Mouse (Mus musculus) heart, adult 2 months (tissue): Measurements from ENCODE around the gene Kifc5b. TPM values are rescaled to one million over a fixed set of nuclear protein-coding genes. Genes with fewer than 3 reads are reported as not detected.
"Not testable (repeated sequence)": the region's sequence is repeated elsewhere in the genome, so short reads cannot be mapped to it uniquely, and the experiment has no call there.

Experiments
- DNase-seq, 2 experiments: peaks; one replicate each; pipeline ENCODE4 v3.0.0; 2021
- H3K27ac ChIP-seq: fragments of 200-600 bp; 2 replicates; pipeline ENCODE4 v1.8.1; 2022
- H3K27me3 ChIP-seq: fragments of 200-500 bp; 2 replicates; pipeline ENCODE4 v1.6.1; 2012; ENCODE audit warnings: mild to moderate bottlenecking, low read length, inconsistent platforms, mixed read lengths; ENCODE audit not compliant: control insufficient read depth, insufficient read depth
- H3K36me3 ChIP-seq: fragments of 200-500 bp; 2 replicates; pipeline ENCODE4 v1.6.1; 2012; ENCODE audit warnings: low read length, inconsistent platforms; ENCODE audit not compliant: control insufficient read depth, insufficient read depth
- H3K4me1 ChIP-seq: fragments of 200-500 bp; 2 replicates; pipeline ENCODE4 v1.6.1; 2011; ENCODE audit warnings: low read length; ENCODE audit not compliant: control insufficient read depth, insufficient read depth
- H3K4me3 ChIP-seq: fragments of 200-600 bp; 2 replicates; pipeline ENCODE4 v1.8.1; 2022
- H3K79me2 ChIP-seq: fragments of 200-500 bp; replicated peaks from 2 replicates; pipeline ENCODE4 v1.6.1; 2012; ENCODE audit warnings: mild to moderate bottlenecking, inconsistent platforms, low read length, moderate library complexity, mixed read lengths; ENCODE audit not compliant: control insufficient read depth, insufficient read depth
- H3K9ac ChIP-seq: fragments of 200-500 bp; 2 replicates; pipeline ENCODE4 v1.6.1; 2012; ENCODE audit warnings: low read depth, mild to moderate bottlenecking, control low read depth, inconsistent platforms, low read length, mixed read lengths
- CTCF ChIP-seq: fragments of 200-600 bp; IDR thresholded peaks from 2 replicates; pipeline ENCODE4 v1.8.1; 2022; ENCODE audit warnings: antibody characterized with exemption, mild to moderate bottlenecking, moderate library complexity
- EP300 ChIP-seq: fragments of 200-500 bp; IDR thresholded peaks from 2 replicates; pipeline ENCODE4 v1.6.1; 2011; ENCODE audit warnings: low read depth, low read length, control low read depth; ENCODE audit not compliant: insufficient read depth
- POLR2A ChIP-seq: fragments of 200-500 bp; IDR thresholded peaks from 2 replicates; pipeline ENCODE4 v1.6.1; 2011; ENCODE audit warnings: mild to moderate bottlenecking, low read depth, low read length, control low read depth; ENCODE audit not compliant: insufficient read depth
- WGBS: fragments of 180-500 bp; shearing (Covaris S2); methylation state at CpG from one replicate; pipeline ENCODE4 v1.1.7; 2018; 5-methylcytosine and 5-hydroxymethylcytosine counted together
- intact Hi-C: fragments of 180-260 bp; cut with DNase I; formaldehyde crosslinking; loops from one replicate; pipeline ENCODE4 v1.15.1; 2025
- microRNA-seq, 2 experiments: library from miRNA; unstranded; fragments of <30 nt; microRNA quantifications; one replicate each; pipeline ENCODE4 v1.2.0; 2021
- polyA plus RNA-seq: library from polyadenylated mRNA; depleted of rRNA; stranded (reverse); fragments of >200 nt; gene quantifications from 2 replicates; pipeline ENCODE4 v1.2.3, GENCODE M21; 2012; rRNA removed
- total RNA-seq, 2 experiments: library from RNA; stranded (reverse); gene quantifications; 2 replicates each; pipeline ENCODE4 v1.2.3; 2021

Gene Kifc5b
- total and polyA plus RNA-seq, 3 experiments = 0.26 to 0.62 (median 0.36) TPM

DNA sequence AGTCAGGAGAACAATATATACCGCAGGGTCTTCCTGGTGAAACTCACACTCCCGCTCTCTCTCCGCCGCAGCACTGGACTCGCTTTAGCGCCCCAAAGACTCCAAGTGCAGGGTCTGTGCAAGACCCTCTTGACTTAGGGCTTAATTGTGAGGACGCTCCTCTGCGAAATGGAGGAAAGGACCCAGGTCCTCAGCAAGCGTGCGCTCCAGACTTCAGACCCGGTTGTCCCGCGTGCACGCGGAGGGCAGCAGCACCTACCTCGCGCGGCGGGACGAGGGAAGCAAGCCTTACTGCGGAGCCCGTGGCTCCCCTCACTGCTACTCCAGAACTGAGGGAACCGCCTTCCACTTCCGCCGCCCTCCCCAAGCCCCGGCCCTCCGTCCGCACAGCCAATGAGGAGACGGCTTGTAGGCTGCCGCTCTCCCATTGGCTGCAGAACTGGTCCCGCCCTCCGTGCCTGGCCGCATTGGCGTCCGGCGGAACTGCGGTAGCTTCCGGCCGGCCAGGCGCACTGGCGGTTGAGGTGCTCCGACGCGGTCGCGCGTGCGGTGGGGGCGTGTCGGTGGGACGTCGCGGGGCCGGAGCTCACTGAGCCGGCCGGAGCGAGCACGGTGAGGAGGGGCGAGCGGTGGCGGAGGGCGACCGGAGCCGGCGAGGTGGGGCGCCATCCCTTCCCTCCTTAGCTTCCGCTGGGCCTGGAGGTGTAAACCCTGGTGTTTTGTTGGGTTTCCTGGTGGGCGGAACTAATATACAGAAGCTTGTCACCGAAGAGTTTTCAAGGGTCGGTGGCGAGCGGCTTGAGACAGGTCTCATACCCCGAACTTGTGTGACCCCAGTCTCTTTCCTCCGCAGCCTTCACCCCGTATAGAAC lies 56.0 kb downstream of the Kifc5b start, which contains the start of gene Zbtb9:
Gene Zbtb9 (plus strand): TSS at position 465 of the 872 bp plus-strand sequence.
- Histone ChIP-seq H3K4me3 (peak within 1 kb of the TSS; percentile 81), H3K9ac (peak within 1 kb of the TSS; percentile 91), H3K79me2 (0 out of 2 replicates have a peak, but pooled peaks cover 3% of the 10 kb centered on the region), H3K36me3 (no peaks in the 10 kb centered on the region), H3K4me1 (peaks cover 3% of the 10 kb centered on the region; the same call in 1 of the 2 replicates), H3K27me3 (no peaks in the 10 kb centered on the region), H3K27ac (peak within 1 kb of the TSS; percentile 91)
- whole genome bisulfite sequencing = under 1% methylated on average over 75 of the region's 75 CpGs
- peak; percentile 99 for TF ChIP-seq POLR2A
- no peak for TF ChIP-seq CTCF
- TF ChIP-seq EP300 = peak; percentile 50; the same call in 1 of the 2 replicates
- peak; percentile 97 to 98 for DNase-seq
- intact Hi-C loops = loop anchor here (2.0 to 5.0 kb wide), 3 partner anchors 26 to 56 kb away; partner anchors contain the start of genes Cuta and Kifc5b

DNA sequence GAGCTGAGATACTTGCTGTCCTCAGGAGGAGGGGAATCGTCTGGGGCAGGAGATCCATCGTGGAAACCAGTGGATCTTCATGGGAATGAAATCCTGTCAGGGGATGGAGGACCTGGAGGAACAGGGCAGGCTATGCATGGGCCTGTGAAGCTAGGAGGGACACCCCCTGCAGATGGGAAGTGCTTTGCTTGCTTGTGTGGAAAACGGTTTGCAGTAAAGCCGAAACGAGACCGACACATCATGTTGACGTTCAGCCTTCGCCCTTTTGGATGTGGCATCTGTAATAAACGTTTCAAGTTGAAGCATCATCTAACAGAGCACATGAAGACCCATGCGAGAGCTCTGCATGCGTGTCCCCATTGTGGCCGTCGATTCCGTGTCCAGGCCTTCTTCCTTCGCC lies 57.7 kb downstream of the Kifc5b start:
- H3K27ac ChIP-seq = no peak overlapping the region
- H3K9ac ChIP-seq = no peak overlapping the region
- no peaks in the 10 kb centered on the region for H3K27me3 ChIP-seq
- H3K4me3 ChIP-seq = no peak overlapping the region
- H3K79me2 ChIP-seq = 0 out of 2 replicates have a peak, but pooled peaks cover 3% of the 10 kb centered on the region
- no peak for DNase-seq
- no peaks in the 10 kb centered on the region for H3K36me3 ChIP-seq
- intact Hi-C loops = loop anchor here (5.0 kb wide), 1 partner anchor 57 kb away; the partner anchor contains the start of gene Kifc5b
- WGBS = 90% methylated on average over 15 of the region's 15 CpGs
- no peak for TF ChIP-seq POLR2A
- no peak for TF ChIP-seq CTCF
- TF ChIP-seq EP300 = no peak
- peaks cover 3% of the 10 kb centered on the region; the same call in 1 of the 2 replicates for H3K4me1 ChIP-seq

DNA sequence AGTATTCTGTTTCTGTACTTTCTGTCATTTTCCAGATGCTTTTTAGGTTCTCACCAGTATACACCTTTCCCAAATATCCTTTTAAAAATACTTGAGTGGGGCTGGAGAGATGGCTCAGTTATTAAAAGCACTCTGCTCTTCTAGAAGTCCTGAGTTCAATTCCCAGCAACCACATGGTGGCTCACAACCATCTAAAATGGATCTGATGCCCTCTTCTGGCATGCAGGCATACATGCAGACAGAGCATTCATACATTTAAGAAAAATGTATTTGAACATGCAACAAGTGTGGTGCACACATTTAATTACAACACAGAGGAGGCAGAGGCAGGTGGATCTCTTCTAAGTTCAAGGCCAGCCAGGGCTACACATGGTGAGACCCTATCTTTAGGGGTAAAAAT lies 58.5 kb downstream of the Kifc5b start:
- Histone ChIP-seq H3K4me3 (no peak overlapping the region), H3K36me3 (no peaks in the 10 kb centered on the region), H3K27me3 (no peaks in the 10 kb centered on the region), H3K9ac (no peak overlapping the region), H3K4me1 (peaks cover 3% of the 10 kb centered on the region; the same call in 1 of the 2 replicates), H3K79me2 (0 out of 2 replicates have a peak, but pooled peaks cover 3% of the 10 kb centered on the region), H3K27ac (no peak overlapping the region)
- DNase-seq = no peak
- intact Hi-C loops = no loop called here
- TF ChIP-seq EP300 = no peak
- TF ChIP-seq CTCF = peak; percentile 35

DNA sequence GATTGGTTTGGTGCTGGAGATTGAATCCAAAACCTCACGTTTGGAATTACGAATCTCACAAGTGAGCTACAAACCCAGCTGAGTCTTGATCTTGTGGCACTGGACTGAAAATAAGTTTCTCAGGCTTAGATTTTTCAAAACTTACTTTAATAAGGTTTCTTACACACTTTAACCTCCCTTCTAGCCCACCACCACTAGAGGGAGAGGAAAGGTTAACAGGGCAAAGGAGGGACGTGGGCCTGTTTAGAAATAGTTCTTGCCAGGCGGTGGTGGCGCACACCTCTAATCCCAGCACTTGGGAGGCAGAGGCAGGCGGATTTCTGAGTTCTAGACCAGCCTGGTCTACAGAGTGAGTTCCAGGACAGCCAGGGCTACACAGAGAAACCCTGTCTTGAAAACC lies 60.5 kb downstream of the Kifc5b start:
- H3K4me1 ChIP-seq, DNase-seq, H3K27me3 ChIP-seq, H3K36me3 ChIP-seq, H3K79me2 ChIP-seq, H3K9ac ChIP-seq, H3K27ac ChIP-seq, H3K4me3 ChIP-seq, intact Hi-C loops: not testable (repeated sequence)
- 0 out of 2 replicates have a peak, but pooled peaks have one; percentile 16 for TF ChIP-seq CTCF
- WGBS = 93% methylated on average over 6 of the region's 6 CpGs

DNA sequence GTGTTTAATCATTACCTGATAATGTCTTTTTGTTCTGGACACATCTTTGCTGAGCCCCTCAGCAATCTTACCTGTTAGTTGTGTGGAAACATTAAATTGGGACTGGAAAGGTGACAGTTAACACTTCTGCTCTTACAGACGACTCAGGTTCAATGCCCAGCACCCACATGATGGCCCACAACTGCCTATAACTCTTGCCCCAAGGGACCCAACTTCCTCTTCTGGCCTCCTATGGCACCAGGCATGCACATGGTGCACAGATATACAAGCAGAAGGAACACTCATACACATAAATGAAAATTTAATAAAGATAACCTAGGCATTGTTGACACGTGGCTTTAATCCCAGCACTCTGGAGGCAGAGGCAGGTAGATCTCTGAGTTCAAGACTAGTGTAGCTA lies 62.5 kb downstream of the Kifc5b start:
- H3K79me2 ChIP-seq = no peaks in the 10 kb centered on the region
- TF ChIP-seq POLR2A (no peak), EP300 (no peak)
- DNase-seq = no peak
- no peak overlapping the region for H3K9ac ChIP-seq
- 0 out of 2 replicates have a peak, but pooled peaks cover 1% of the 10 kb centered on the region for H3K4me1 ChIP-seq
- H3K36me3 ChIP-seq = no peaks in the 10 kb centered on the region
- H3K27ac ChIP-seq = no peak overlapping the region
- intact Hi-C loops = no loop called here
- 64% methylated on average over 2 of the region's 2 CpGs for WGBS
- no peaks in the 10 kb centered on the region for H3K27me3 ChIP-seq
- H3K4me3 ChIP-seq = no peak overlapping the region

DNA sequence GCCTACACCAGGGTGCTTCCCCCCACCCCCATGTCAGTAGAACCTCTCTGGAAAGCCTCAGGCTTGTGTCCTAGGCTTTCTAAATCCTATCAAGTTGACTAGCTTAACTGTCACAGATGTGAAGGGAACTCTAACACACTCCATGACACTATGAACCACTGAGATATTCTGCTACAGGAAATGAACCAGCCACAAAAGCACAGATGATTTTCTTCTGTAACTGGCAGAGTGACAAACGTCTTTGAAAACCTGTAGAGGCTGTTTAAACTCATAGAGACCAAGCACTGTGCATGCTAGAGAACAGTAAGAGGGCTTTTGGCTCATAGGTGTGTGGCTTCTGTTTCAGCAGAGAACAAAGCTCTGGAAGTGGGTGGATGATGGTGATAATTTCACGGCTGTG lies 64.2 kb downstream of the Kifc5b start:
- WGBS = 40% methylated on average over 2 of the region's 2 CpGs
- TF ChIP-seq CTCF = no peak
- TF ChIP-seq EP300 = no peak
- no peak for TF ChIP-seq POLR2A
- Histone ChIP-seq H3K79me2 (no peaks in the 10 kb centered on the region), H3K9ac (no peak overlapping the region), H3K4me1 (no peaks in the 10 kb centered on the region), H3K4me3 (no peak overlapping the region), H3K36me3 (no peaks in the 10 kb centered on the region), H3K27me3 (no peaks in the 10 kb centered on the region), H3K27ac (no peak overlapping the region)
- no peak for DNase-seq
- intact Hi-C loops = no loop called here

Small RNA genes lying within 50 kb of the gene (microRNA-seq; reads per million reads assigned to microRNA genes)
- gene Gm27775 = 0 reads per million in 2 experiments
- gene Mir3083 = 1.2 to 2.2 reads per million in 2 experiments
- gene Mir6968 = 1.5 to 3.9 reads per million in 2 experiments

Other genes starting within 250 kb of the Kifc5b start
- gene Crebrf, start 201.4 kb upstream of the Kifc5b start, total RNA-seq = 10 to 100 TPM; 63.5 to 72.9 TPM
- gene Crebrf, start 201.4 kb upstream of the Kifc5b start, polyA plus RNA-seq = 6.1 and 10.7 TPM in 2 replicates
- gene Bnip1, start 136.0 kb upstream of the Kifc5b start, total RNA-seq = 10 to 100 TPM; 28.5 to 28.8 TPM
- gene Bnip1, start 136.0 kb upstream of the Kifc5b start, polyA plus RNA-seq = 23.7 and 28.8 TPM in 2 replicates
- 10 to 100 TPM; 87.1 to 96.3 TPM for gene Nkx2-5, start 72.1 kb upstream of the Kifc5b start, total RNA-seq
- 72.6 and 104 TPM in 2 replicates for gene Nkx2-5, start 72.1 kb upstream of the Kifc5b start, polyA plus RNA-seq
- 10 to 100 TPM; 17.8 to 18.1 TPM for gene Phf1, start 16.0 kb downstream of the Kifc5b start, total RNA-seq
- 35.3 and 36.8 TPM in 2 replicates for gene Phf1, start 16.0 kb downstream of the Kifc5b start, polyA plus RNA-seq
- gene Cuta, start 22.5 kb downstream of the Kifc5b start, total RNA-seq = 10 to 100 TPM; 78.6 to 94.2 TPM
- 85.1 and 96.6 TPM in 2 replicates for gene Cuta, start 22.5 kb downstream of the Kifc5b start, polyA plus RNA-seq
- 1 to 10 TPM; 4.1 to 4.2 TPM for gene Syngap1, start 24.2 kb downstream of the Kifc5b start, total RNA-seq
- gene Syngap1, start 24.2 kb downstream of the Kifc5b start, polyA plus RNA-seq = 6.7 and 9.0 TPM in 2 replicates
- gene Zbtb9, start 56.1 kb downstream of the Kifc5b start, total RNA-seq = 1 to 10 TPM; 1.5 to 3.5 TPM
- gene Zbtb9, start 56.1 kb downstream of the Kifc5b start, polyA plus RNA-seq = 2.4 and 2.8 TPM in 2 replicates
- 10 to 100 TPM; 15.0 to 16.9 TPM for gene Bak1, start 111.9 kb downstream of the Kifc5b start, total RNA-seq
- 35.0 and 35.9 TPM in 2 replicates for gene Bak1, start 111.9 kb downstream of the Kifc5b start, polyA plus RNA-seq
- gene Itpr3, start 140.2 kb downstream of the Kifc5b start, total RNA-seq = 1 to 10 TPM; 4.6 to 6.2 TPM
- gene Itpr3, start 140.2 kb downstream of the Kifc5b start, polyA plus RNA-seq = 3.4 and 6.7 TPM in 2 replicates
- gene Uqcc2, start 216.8 kb downstream of the Kifc5b start, total RNA-seq = 100 to 1,000 TPM; 296 to 343 TPM
- gene Uqcc2, start 216.8 kb downstream of the Kifc5b start, polyA plus RNA-seq = 288 and 395 TPM in 2 replicates